Comparison of ENCODE assay signal across 17 mouse cellular contexts in genomic region chr14:79677891-79678687, GRCm38 (mm10). TPM values are rescaled to one million over a fixed set of nuclear protein-coding genes. Genes with fewer than 3 reads are reported as not detected.
DNase-seq lines count a peak whose midpoint lies in the region; ATAC-seq and TF ChIP-seq lines count a peak whose summit lies in the region.
"Had no signal": no experiment of that assay in that cellular context is flagged by ENCODE, and none has a peak within 500 bp of the region (broad histone marks: within the 10 kb centered on the region; RNA-seq: fewer than 3 reads in every experiment).

No protein-coding gene starts in this region.

- H3K9ac ChIP-seq in embryonic facial prominence, embryonic 14.5 days (ENCODE audit: low read depth, low read length), result no peak overlapping the region
- no peak overlapping the region for H3K9ac ChIP-seq in limb, embryonic 12.5 days (replicated peaks)
- H3K9ac ChIP-seq: liver, embryonic 15.5 days had no signal

- intact Hi-C loops in gastrocnemius, adult 2 months (cut with DNase I), result no loop called here
- intact Hi-C loops in gastrocnemius, postnatal 36 days (cut with DNase I), result no loop called here

- H3K36me3 ChIP-seq in embryonic facial prominence, embryonic 14.5 days (ENCODE audit: control insufficient read depth, insufficient read depth, low read length), result no peaks in the 10 kb centered on the region
- no peaks in the 10 kb centered on the region for H3K36me3 ChIP-seq in limb, embryonic 12.5 days
- H3K36me3 ChIP-seq: heart, embryonic 10.5 days; liver, embryonic 15.5 days had no signal

- WGBS in embryonic facial prominence, embryonic 14.5 days, result 28% methylated on average over 14 of the region's 14 CpGs
- 56% methylated on average over 14 of the region's 14 CpGs for WGBS in limb, embryonic 12.5 days

- peak overlapping the region; percentile 29 for H3K4me3 ChIP-seq in gastrocnemius, adult 2 months
- H3K4me3 ChIP-seq in embryonic facial prominence, embryonic 14.5 days (ENCODE audit: low read depth, low read length), result no peak overlapping the region
- H3K4me3 ChIP-seq in limb, embryonic 12.5 days (replicated peaks), result no peak overlapping the region
- H3K4me3 ChIP-seq: heart, embryonic 10.5 days; liver, embryonic 15.5 days; megakaryocyte, embryonic 14.5 days had no signal

- H3K9me3 ChIP-seq in embryonic facial prominence, embryonic 14.5 days (ENCODE audit: control insufficient read depth, low read length), result no peaks in the 10 kb centered on the region
- H3K9me3 ChIP-seq in limb, embryonic 12.5 days, result no peaks in the 10 kb centered on the region
- H3K9me3 ChIP-seq: heart, embryonic 10.5 days; liver, embryonic 15.5 days; megakaryocyte, embryonic 14.5 days had no signal

- H3K4me1 ChIP-seq in embryonic facial prominence, embryonic 14.5 days (ENCODE audit: control insufficient read depth, insufficient read depth, low read length), result peaks cover 21% of the 10 kb centered on the region
- peaks cover 19% of the 10 kb centered on the region for H3K4me1 ChIP-seq in limb, embryonic 12.5 days (replicated peaks)
- H3K4me1 ChIP-seq: heart, embryonic 10.5 days; liver, embryonic 15.5 days; megakaryocyte, embryonic 14.5 days had no signal

- no peak for TF ChIP-seq CTCF in gastrocnemius, adult 2 months (IDR thresholded peaks at IDR 0.05)

- no peaks in the 10 kb centered on the region for H3K27me3 ChIP-seq in embryonic facial prominence, embryonic 14.5 days (replicated peaks; ENCODE audit: control insufficient read depth, insufficient read depth, low read length)
- no peaks in the 10 kb centered on the region for H3K27me3 ChIP-seq in limb, embryonic 12.5 days
- H3K27me3 ChIP-seq: liver, embryonic 15.5 days had no signal

- peak; percentile 20 for ATAC-seq in embryonic facial prominence, embryonic 14.5 days (ENCODE audit: low read depth)
- no peak; the same call in 1 of the 2 replicates for ATAC-seq in limb, embryonic 12.5 days (ENCODE audit: insufficient number of reproducible peaks, insufficient read depth, low FRiP score, low TSS enrichment, low read depth)
- ATAC-seq: CD4-positive, CD25-positive, alpha-beta regulatory T cell, adult 4 months had no signal

- H3K27ac ChIP-seq in gastrocnemius, adult 2 months, result peak overlapping the region; percentile 32; the same call in 1 of the 2 replicates
- peak overlapping the region; percentile 86 for H3K27ac ChIP-seq in embryonic facial prominence, embryonic 14.5 days (replicated peaks; ENCODE audit: low read depth, low read length)
- peak overlapping the region; percentile 85 for H3K27ac ChIP-seq in limb, embryonic 12.5 days
- H3K27ac ChIP-seq: heart, embryonic 10.5 days; liver, embryonic 15.5 days had no signal

- H3K4me2 ChIP-seq in embryonic facial prominence, embryonic 14.5 days (ENCODE audit: low read depth, low read length), result peak overlapping the region; percentile 46
- peak overlapping the region; percentile 15; the same call in 1 of the 2 replicates for H3K4me2 ChIP-seq in limb, embryonic 12.5 days
- H3K4me2 ChIP-seq: liver, embryonic 15.5 days had no signal

- DNase-seq in gastrocnemius, adult 2 months, result no peak
- no peak for DNase-seq in gastrocnemius, postnatal 36 days
- peak; percentile 3 for DNase-seq in lung, postnatal 36 days
- no peak for DNase-seq in lung, postnatal 10 days
- DNase-seq in embryonic facial prominence, embryonic 14.5 days (ENCODE audit: low spot score), result peak; percentile 86
- DNase-seq in c-Kit-positive CD71-positive TER-119-positive erythroid progenitor cells, embryonic 14.5 days (ENCODE audit: low spot score), result no peak
- no peak for DNase-seq in cerebellum, postnatal 25 days
- DNase-seq: adrenal gland, postnatal 10 days; cerebellum, adult 11-12 months; kidney, adult 11 months had no signal

RNA-seq across cellular contexts. Expression of gene Cnmd, which starts 16.1 kb away (rescaled TPM):
- under 1 TPM in 1 of 2 experiments, not detected in 1; 0.73 TPM for total RNA-seq in gastrocnemius, adult 2 months (2021)
- total RNA-seq in gastrocnemius, postnatal 36 days (2021), result under 1 TPM; 0.17 to 0.66 TPM
- 125 and 186 TPM in 2 replicates for polyA plus RNA-seq in embryonic facial prominence, embryonic 14.5 days (2014; fragmentation: Nextera tagmentation; extraction: Ambion mirVana)
- polyA plus RNA-seq in limb, embryonic 12.5 days (2016; fragmentation: Nextera tagmentation; extraction: Ambion mirVana), result 25.1 and 34.2 TPM in 2 replicates
- total RNA-seq: neutrophil, adult 5-6 weeks had no signal
- polyA plus RNA-seq: CD4-positive, CD25-positive, alpha-beta regulatory T cell, adult 4 months; small intestine, adult 2 months had no signal

Comparison
In these comparisons a context has a peak if more than half of its experiments do, and no peak if none do; other contexts are left out.
1. DNase-seq: peak in lung, postnatal 36 days (single experiment) and embryonic facial prominence, embryonic 14.5 days (single experiment); none in gastrocnemius, adult 2 months (single experiment), gastrocnemius, postnatal 36 days (0 of 2), lung, postnatal 10 days (single experiment), c-Kit-positive CD71-positive TER-119-positive erythroid progenitor cells, embryonic 14.5 days (single experiment) and cerebellum, postnatal 25 days (0 of 2).
2. H3K27ac ChIP-seq: peak in every context shown above with its lines; median percentile 86 in embryonic facial prominence, embryonic 14.5 days; 85 in limb, embryonic 12.5 days; 32 in gastrocnemius, adult 2 months.